Mouse (Mus musculus): ENCODE measurements at regions not wholly inside any gene's neighbourhood (a gene's known extent, or its start where the extent isn't known, plus 50 kb on each side); places are given as distances from the start of the nearest gene placed in this dataset.

DNA sequence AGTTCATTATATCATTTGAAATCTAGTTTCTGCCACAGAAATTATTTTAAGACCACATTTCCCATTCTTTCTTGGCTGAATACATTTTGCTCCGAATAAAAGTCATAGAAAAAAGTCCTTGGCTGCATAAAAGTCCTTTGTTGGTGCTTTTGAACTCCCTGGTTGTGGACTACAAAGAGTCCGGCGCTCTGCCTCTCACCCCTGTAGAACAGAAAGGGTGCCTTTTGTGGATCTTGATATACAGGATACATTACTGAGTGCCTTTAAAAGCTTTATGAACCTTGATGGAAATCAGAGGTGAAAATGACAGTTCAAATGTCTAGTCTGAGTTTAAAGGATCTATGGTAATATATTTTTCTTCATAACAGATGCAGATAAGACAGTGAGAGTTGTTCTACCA lies 355.5 kb downstream of the Anxa1 start:
- Histone ChIP-seq H3K79me2 (replicated peaks; ENCODE audit: control insufficient read depth, insufficient read depth, low read length) (no peaks in the 10 kb centered on the region), H3K4me3 (no peak overlapping the region), H3K4me1 (ENCODE audit: control insufficient read depth, insufficient read depth, low read length) (no peaks in the 10 kb centered on the region), H3K27me3 (ENCODE audit: control insufficient read depth, insufficient read depth, low read length) (no peaks in the 10 kb centered on the region), H3K36me3 (ENCODE audit: control insufficient read depth, insufficient read depth, low read length) (no peaks in the 10 kb centered on the region), H3K27ac (no peak overlapping the region), H3K9ac (ENCODE audit: low read depth, low read length) (no peak overlapping the region)
- intact Hi-C loops (cut with DNase I) = no loop called here
- TF ChIP-seq CTCF (IDR thresholded peaks at IDR 0.05) = no peak
- TF ChIP-seq POLR2A (IDR thresholded peaks at IDR 0.05; ENCODE audit: insufficient read depth, low read depth, low read length) = no peak
- no peak for TF ChIP-seq EP300 (IDR thresholded peaks at IDR 0.05; ENCODE audit: insufficient read depth, low read depth, low read length)
- WGBS = 79% methylated on average over 3 of the region's 3 CpGs
- no peak for DNase-seq

DNA sequence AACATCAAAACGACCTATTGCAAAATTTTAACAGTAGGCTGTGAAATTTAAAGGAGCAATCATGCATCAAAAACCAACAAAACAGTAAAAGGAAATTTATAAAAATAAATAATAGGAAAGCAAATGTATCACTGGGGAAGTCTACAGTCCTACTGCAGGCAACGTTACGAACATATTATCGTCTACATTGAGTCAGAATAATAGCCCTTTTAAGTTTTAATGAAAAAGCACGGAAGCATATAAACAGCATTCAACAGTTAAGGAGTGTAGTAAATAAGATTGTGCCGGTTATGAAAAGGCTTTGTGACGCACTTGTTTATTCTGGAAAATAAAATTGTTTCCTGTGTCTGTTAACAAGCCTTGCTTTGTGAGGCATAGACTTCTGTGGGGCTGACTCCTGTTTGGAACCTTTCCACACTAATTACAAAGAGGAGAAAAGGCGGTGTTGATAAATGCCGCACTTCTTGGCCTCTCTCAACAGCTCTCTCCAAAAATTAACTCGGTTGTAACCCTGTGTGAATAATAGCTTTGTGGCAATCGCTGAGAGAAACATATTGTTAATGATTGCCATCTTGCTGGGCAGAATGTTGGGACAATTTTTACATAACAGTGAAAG lies 363.0 kb downstream of the Anxa1 start:
- no peak for TF ChIP-seq POLR2A (IDR thresholded peaks at IDR 0.05; ENCODE audit: insufficient read depth, low read depth, low read length)
- TF ChIP-seq CTCF (IDR thresholded peaks at IDR 0.05) = no peak
- no peak for TF ChIP-seq EP300 (IDR thresholded peaks at IDR 0.05; ENCODE audit: insufficient read depth, low read depth, low read length)
- no peak for DNase-seq
- intact Hi-C loops (cut with DNase I) = no loop called here

DNA sequence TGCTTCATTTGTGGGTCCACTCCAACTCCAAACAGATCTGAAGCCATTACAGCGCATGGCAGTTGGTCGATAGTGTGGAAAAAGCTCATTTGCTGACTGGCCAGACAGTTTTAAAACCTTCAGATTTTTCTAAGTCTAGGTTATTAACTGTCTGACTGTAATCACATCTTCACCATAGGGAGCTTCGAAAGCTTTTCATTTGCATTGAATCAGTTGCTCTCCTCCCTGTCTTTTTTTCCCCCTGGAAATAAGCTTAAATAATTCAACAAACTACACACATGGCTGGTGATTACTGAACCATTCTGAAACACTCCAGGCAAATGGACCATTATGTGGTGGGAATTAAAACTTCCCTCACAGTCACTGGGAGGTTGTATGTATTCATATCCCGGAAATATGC lies 376.6 kb downstream of the Anxa1 start:
- Histone ChIP-seq H3K27me3 (ENCODE audit: control insufficient read depth, insufficient read depth, low read length) (no peaks in the 10 kb centered on the region), H3K27ac (no peak overlapping the region), H3K79me2 (replicated peaks; ENCODE audit: control insufficient read depth, insufficient read depth, low read length) (no peaks in the 10 kb centered on the region), H3K4me1 (ENCODE audit: control insufficient read depth, insufficient read depth, low read length) (no peaks in the 10 kb centered on the region), H3K9ac (ENCODE audit: low read depth, low read length) (no peak overlapping the region), H3K36me3 (ENCODE audit: control insufficient read depth, insufficient read depth, low read length) (no peaks in the 10 kb centered on the region), H3K4me3 (no peak overlapping the region)
- DNase-seq = no peak
- TF ChIP-seq EP300 (IDR thresholded peaks at IDR 0.05; ENCODE audit: insufficient read depth, low read depth, low read length) (no peak), CTCF (IDR thresholded peaks at IDR 0.05) (no peak), POLR2A (IDR thresholded peaks at IDR 0.05; ENCODE audit: insufficient read depth, low read depth, low read length) (no peak)
- 80% methylated on average over 4 of the region's 4 CpGs for WGBS
- intact Hi-C loops (cut with DNase I) = no loop called here

More for the DNA sequence above, 363.0 kb downstream of the Anxa1 start:
- H3K9ac ChIP-seq (ENCODE audit: low read depth, low read length) = no peak overlapping the region
- H3K79me2 ChIP-seq (replicated peaks; ENCODE audit: control insufficient read depth, insufficient read depth, low read length) = no peaks in the 10 kb centered on the region
- no peak overlapping the region for H3K4me3 ChIP-seq
- H3K4me1 ChIP-seq (ENCODE audit: control insufficient read depth, insufficient read depth, low read length) = no peaks in the 10 kb centered on the region
- no peaks in the 10 kb centered on the region for H3K27me3 ChIP-seq (ENCODE audit: control insufficient read depth, insufficient read depth, low read length)
- H3K27ac ChIP-seq = no peak overlapping the region
- WGBS = 64% methylated on average over 11 of the region's 11 CpGs
- H3K36me3 ChIP-seq (ENCODE audit: control insufficient read depth, insufficient read depth, low read length) = no peaks in the 10 kb centered on the region

DNA sequence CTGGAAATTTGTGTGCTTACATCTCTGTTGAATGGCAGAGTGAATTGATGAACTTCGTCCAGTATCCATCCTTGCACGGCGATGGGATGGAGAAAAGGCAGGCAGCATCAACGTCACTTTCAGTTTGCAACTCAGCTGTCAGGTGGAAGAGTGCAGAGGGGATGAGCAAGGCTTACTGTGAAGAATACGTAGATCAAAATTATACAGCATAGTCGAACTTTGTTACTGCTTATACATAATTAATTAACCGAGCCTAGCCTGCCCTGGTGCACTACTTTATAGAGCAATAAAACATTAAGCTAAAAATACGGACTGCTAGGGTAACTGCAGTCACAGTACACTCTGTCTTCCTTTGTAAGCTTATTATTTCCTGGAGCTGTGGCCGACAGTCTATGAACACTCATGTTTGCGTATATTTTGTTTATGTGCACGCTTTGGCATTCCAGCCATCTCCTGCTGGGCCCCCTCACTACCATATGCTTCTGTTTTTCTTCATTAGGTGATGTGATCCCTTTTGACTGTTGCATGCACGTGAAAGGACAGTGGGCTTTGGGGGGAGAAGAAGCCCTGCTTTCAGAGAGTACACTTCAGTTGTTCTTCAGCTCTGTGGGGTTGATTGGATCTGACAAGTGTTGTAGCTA lies 380.8 kb downstream of the Anxa1 start:
- TF ChIP-seq EP300 (IDR thresholded peaks at IDR 0.05; ENCODE audit: insufficient read depth, low read depth, low read length) = no peak
- TF ChIP-seq CTCF (IDR thresholded peaks at IDR 0.05) = no peak
- TF ChIP-seq POLR2A (IDR thresholded peaks at IDR 0.05; ENCODE audit: insufficient read depth, low read depth, low read length) = no peak
- 77% methylated on average over 12 of the region's 12 CpGs for WGBS

DNA sequence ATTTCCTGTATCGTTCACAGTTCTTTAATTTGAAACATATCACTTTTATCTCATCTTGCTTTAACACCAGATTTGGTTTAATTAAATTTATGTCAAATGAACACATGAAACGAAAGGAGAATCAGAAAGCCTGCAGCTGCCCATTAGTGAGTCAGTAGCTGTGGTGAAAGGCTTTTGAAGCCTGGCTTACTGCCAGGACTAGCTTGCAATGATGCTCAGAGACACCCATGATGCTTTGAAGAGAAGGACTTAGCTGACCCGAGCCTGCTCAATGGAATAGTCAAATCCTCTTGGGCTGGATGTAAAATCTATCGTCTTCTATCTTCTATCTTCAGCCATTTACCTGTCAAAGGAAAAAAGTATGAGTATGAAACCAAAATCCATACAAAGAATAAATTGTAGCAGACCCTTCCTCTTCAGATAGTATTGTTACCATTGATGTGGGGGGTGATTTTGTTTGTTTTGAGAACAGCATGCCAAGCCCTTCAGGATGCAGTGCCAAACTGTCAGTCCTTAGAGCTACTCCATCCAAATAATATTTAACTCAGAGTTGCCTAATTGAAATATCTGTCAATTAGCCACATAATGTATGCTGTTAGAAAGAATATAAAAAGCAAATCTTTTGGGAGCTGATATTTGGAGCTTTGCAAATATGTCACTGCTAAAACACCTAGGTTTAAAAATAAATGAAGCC lies 384.7 kb downstream of the Anxa1 start:
- intact Hi-C loops (cut with DNase I) = no loop called here
- no peaks in the 10 kb centered on the region for H3K4me1 ChIP-seq (ENCODE audit: control insufficient read depth, insufficient read depth, low read length)
- no peak overlapping the region for H3K27ac ChIP-seq
- H3K36me3 ChIP-seq (ENCODE audit: control insufficient read depth, insufficient read depth, low read length) = no peaks in the 10 kb centered on the region
- no peaks in the 10 kb centered on the region for H3K79me2 ChIP-seq (replicated peaks; ENCODE audit: control insufficient read depth, insufficient read depth, low read length)
- H3K9ac ChIP-seq (ENCODE audit: low read depth, low read length) = no peak overlapping the region
- no peak overlapping the region for H3K4me3 ChIP-seq
- no peak for DNase-seq
- TF ChIP-seq CTCF (IDR thresholded peaks at IDR 0.05) (no peak), POLR2A (IDR thresholded peaks at IDR 0.05; ENCODE audit: insufficient read depth, low read depth, low read length) (no peak), EP300 (IDR thresholded peaks at IDR 0.05; ENCODE audit: insufficient read depth, low read depth, low read length) (no peak)
- 0 out of 2 replicates have a peak, but pooled peaks cover 2% of the 10 kb centered on the region for H3K27me3 ChIP-seq (ENCODE audit: control insufficient read depth, insufficient read depth, low read length)
- 43% methylated on average over 4 of the region's 4 CpGs for WGBS

More for the DNA sequence above, 380.8 kb downstream of the Anxa1 start:
- H3K4me1 ChIP-seq (ENCODE audit: control insufficient read depth, insufficient read depth, low read length) = no peaks in the 10 kb centered on the region
- no peak for DNase-seq
- no peak overlapping the region for H3K27ac ChIP-seq
- no peaks in the 10 kb centered on the region for H3K36me3 ChIP-seq (ENCODE audit: control insufficient read depth, insufficient read depth, low read length)
- intact Hi-C loops (cut with DNase I) = no loop called here
- no peak overlapping the region for H3K9ac ChIP-seq (ENCODE audit: low read depth, low read length)
- no peaks in the 10 kb centered on the region for H3K27me3 ChIP-seq (ENCODE audit: control insufficient read depth, insufficient read depth, low read length)
- H3K79me2 ChIP-seq (replicated peaks; ENCODE audit: control insufficient read depth, insufficient read depth, low read length) = no peaks in the 10 kb centered on the region
- H3K4me3 ChIP-seq = no peak overlapping the region

DNA sequence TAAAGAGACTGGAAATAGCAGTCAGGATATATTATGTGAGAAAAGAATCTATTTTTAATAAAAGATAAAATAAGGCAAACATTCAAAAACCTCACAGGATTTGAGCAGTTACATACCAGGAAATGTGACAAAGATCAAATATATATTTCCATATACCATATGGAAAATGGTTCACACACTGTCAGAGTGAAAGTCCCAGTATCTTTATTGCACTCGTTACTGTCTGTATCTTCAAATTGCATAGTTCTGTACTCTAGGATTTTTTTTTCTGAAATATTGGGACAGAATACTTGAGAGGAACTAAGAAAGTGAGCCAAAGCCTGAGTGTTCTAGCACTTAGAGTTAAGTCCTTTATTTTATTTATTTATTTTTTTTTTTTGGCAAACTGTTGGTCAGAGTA lies 403.5 kb downstream of the Anxa1 start:
- whole genome bisulfite sequencing = 59% methylated on average over 1 of the region's 1 CpGs
- Histone ChIP-seq H3K9ac (ENCODE audit: low read depth, low read length) (no peak overlapping the region), H3K27me3 (ENCODE audit: control insufficient read depth, insufficient read depth, low read length) (no peaks in the 10 kb centered on the region), H3K4me3 (no peak overlapping the region), H3K36me3 (ENCODE audit: control insufficient read depth, insufficient read depth, low read length) (no peaks in the 10 kb centered on the region), H3K4me1 (ENCODE audit: control insufficient read depth, insufficient read depth, low read length) (no peaks in the 10 kb centered on the region), H3K27ac (no peak overlapping the region), H3K79me2 (replicated peaks; ENCODE audit: control insufficient read depth, insufficient read depth, low read length) (no peaks in the 10 kb centered on the region)
- no peak for TF ChIP-seq EP300 (IDR thresholded peaks at IDR 0.05; ENCODE audit: insufficient read depth, low read depth, low read length)
- no peak for TF ChIP-seq POLR2A (IDR thresholded peaks at IDR 0.05; ENCODE audit: insufficient read depth, low read depth, low read length)
- TF ChIP-seq CTCF (IDR thresholded peaks at IDR 0.05) = no peak
- intact Hi-C loops (cut with DNase I) = no loop called here
- no peak for DNase-seq
